Mouse (Mus musculus): Measurements from ENCODE around the gene Dnajc28.

DNA sequence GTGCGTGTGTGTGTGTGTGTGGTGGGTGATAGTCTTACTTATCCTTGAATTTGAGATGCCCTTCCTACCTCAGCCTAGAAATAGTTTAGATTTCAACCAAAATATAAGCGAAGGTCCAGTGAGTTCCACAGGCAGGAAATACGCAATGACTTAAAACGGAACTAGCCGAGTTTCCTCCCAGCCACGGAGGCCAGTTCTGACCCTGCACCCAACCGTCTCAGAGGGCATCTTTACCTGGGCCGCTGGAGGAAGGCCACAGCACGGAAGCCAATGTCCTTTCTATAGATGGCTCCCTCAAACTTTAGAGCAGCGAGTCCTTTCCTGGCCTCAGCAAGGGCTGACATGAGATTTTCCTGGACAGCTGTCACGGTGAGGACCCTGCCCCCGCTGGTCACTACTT, 14.8 kb upstream of the Dnajc28 start:
- TF ChIP-seq CTCF (IDR thresholded peaks at IDR 0.05; ENCODE audit: low read depth) = no peak
- no peak for TF ChIP-seq EP300 (IDR thresholded peaks at IDR 0.05; ENCODE audit: low read depth)
